Mouse (Mus musculus) bone marrow, adult 2 months (tissue): ENCODE measurements around the gene Tasp1.
A peak's percentile ranks its signal among the peaks of the same experiment; 100 is the strongest.

ENCODE experiments used
- CTCF ChIP-seq: fragments of 200-500 bp; IDR thresholded peaks from 2 replicates; pipeline ENCODE4 v1.5.1; 2011; ENCODE audit warnings: low read length, control low read depth; ENCODE audit not compliant: control insufficient read depth, insufficient read depth
- POLR2A ChIP-seq: fragments of 200-500 bp; IDR thresholded peaks from 2 replicates; pipeline ENCODE4 v1.6.1; 2011; ENCODE audit warnings: low read depth, mild to moderate bottlenecking, control low read depth, low read length, borderline replicate concordance; ENCODE audit not compliant: control insufficient read depth

DNA sequence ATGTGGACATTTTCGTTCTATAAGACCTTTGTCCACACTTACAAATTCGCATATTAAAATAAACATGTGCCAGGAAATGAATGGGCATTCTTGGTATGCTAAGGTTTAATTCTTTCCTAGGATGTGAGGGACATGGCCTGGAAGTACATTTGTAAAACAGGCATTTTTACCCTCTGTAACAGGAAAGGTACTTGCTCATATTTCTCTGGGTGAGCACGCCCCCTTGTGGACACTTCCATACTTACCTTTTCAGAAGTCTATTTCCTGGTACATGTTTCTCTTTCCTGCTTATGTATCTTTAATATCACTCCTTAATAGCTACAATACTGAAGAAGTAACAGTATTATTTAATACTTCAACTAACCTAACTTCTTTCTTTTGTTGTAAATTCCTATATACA lies 100.3 kb downstream of the Tasp1 start:
- TF ChIP-seq CTCF (peak; percentile 24; the same call in 1 of the 2 replicates), POLR2A (no peak)
